Mouse (Mus musculus): ENCODE measurements around the gene Tmem198. TPM values are rescaled to one million over a fixed set of nuclear protein-coding genes. Genes with fewer than 3 reads are reported as not detected.

The Tmem198 gene
- total and polyA plus RNA-seq, 2 experiments from 2014 or later: 49.4 to 52.4 TPM

GRCm38 (mm10) chr1:75510154-75510553, 30.8 kb downstream of the Tmem198 start:
- no peak for DNase-seq (ENCODE audit: low spot score)
- no peak for ATAC-seq (ENCODE audit: low FRiP score)
- H3K9ac ChIP-seq (replicated peaks; ENCODE audit: low read length, poor library complexity, severe bottlenecking): no peak overlapping the region
- H3K9me3 ChIP-seq (ENCODE audit: low read length): no peaks in the 10 kb centered on the region
- H3K4me1 ChIP-seq (ENCODE audit: insufficient read depth, low read length): peaks cover 4% of the 10 kb centered on the region; the same call in 1 of the 2 replicates
- H3K4me2 ChIP-seq (ENCODE audit: low read depth, low read length, poor library complexity, severe bottlenecking): no peak overlapping the region
- H3K27ac ChIP-seq (ENCODE audit: low read depth, low read length): no peak overlapping the region
- WGBS: 69% methylated on average over 5 of the region's 5 CpGs
- no peak overlapping the region for H3K4me3 ChIP-seq (ENCODE audit: low read depth, low read length)
- no peaks in the 10 kb centered on the region for H3K27me3 ChIP-seq (ENCODE audit: insufficient read depth, low read length)
- no peak for TF ChIP-seq CTCF (IDR thresholded peaks at IDR 0.05)
- no peaks in the 10 kb centered on the region for H3K36me3 ChIP-seq (ENCODE audit: insufficient read depth, low read length)

GRCm38 (mm10) chr1:75511437-75512210, 32.3 kb downstream of the Tmem198 start:
- H3K4me1 ChIP-seq (ENCODE audit: insufficient read depth, low read length): peaks cover 4% of the 10 kb centered on the region; the same call in 1 of the 2 replicates
- ATAC-seq (ENCODE audit: low FRiP score): no peak
- no peak for DNase-seq (ENCODE audit: low spot score)
- no peak overlapping the region for H3K27ac ChIP-seq (ENCODE audit: low read depth, low read length)
- no peak for TF ChIP-seq CTCF (IDR thresholded peaks at IDR 0.05)
- no peaks in the 10 kb centered on the region for H3K36me3 ChIP-seq (ENCODE audit: insufficient read depth, low read length)
- WGBS: 60% methylated on average over 4 of the region's 4 CpGs
- no peaks in the 10 kb centered on the region for H3K27me3 ChIP-seq (ENCODE audit: insufficient read depth, low read length)
- no peak overlapping the region for H3K4me2 ChIP-seq (ENCODE audit: low read depth, low read length, poor library complexity, severe bottlenecking)
- H3K9ac ChIP-seq (replicated peaks; ENCODE audit: low read length, poor library complexity, severe bottlenecking): no peak overlapping the region
- no peak overlapping the region for H3K4me3 ChIP-seq (ENCODE audit: low read depth, low read length)
- no peaks in the 10 kb centered on the region for H3K9me3 ChIP-seq (ENCODE audit: low read length)

GRCm38 (mm10) chr1:75512550-75512949, 33.2 kb downstream of the Tmem198 start:
- DNase-seq (ENCODE audit: low spot score): no peak
- Histone ChIP-seq H3K27ac (ENCODE audit: low read depth, low read length) (no peak overlapping the region), H3K9ac (replicated peaks; ENCODE audit: low read length, poor library complexity, severe bottlenecking) (no peak overlapping the region), H3K4me1 (ENCODE audit: insufficient read depth, low read length) (no peaks in the 10 kb centered on the region), H3K9me3 (ENCODE audit: low read length) (no peaks in the 10 kb centered on the region), H3K4me3 (ENCODE audit: low read depth, low read length) (no peak overlapping the region), H3K4me2 (ENCODE audit: low read depth, low read length, poor library complexity, severe bottlenecking) (no peak overlapping the region), H3K36me3 (ENCODE audit: insufficient read depth, low read length) (no peaks in the 10 kb centered on the region), H3K27me3 (ENCODE audit: insufficient read depth, low read length) (no peaks in the 10 kb centered on the region)
- no peak for TF ChIP-seq CTCF (IDR thresholded peaks at IDR 0.05)
- no peak for ATAC-seq (ENCODE audit: low FRiP score)
- WGBS: 94% methylated on average over 3 of the region's 3 CpGs

GRCm38 (mm10) chr1:75516703-75517380, 37.5 kb downstream of the Tmem198 start:
- DNase-seq (ENCODE audit: low spot score): no peak

GRCm38 (mm10) chr1:75517984-75518383, 38.7 kb downstream of the Tmem198 start:
- no peak for ATAC-seq (ENCODE audit: low FRiP score)
- no peak overlapping the region for H3K4me2 ChIP-seq (ENCODE audit: low read depth, low read length, poor library complexity, severe bottlenecking)
- no peak for DNase-seq (ENCODE audit: low spot score)
- H3K27ac ChIP-seq (ENCODE audit: low read depth, low read length): no peak overlapping the region
- H3K36me3 ChIP-seq (ENCODE audit: insufficient read depth, low read length): no peaks in the 10 kb centered on the region
- TF ChIP-seq CTCF (IDR thresholded peaks at IDR 0.05): no peak
- no peak overlapping the region for H3K9ac ChIP-seq (replicated peaks; ENCODE audit: low read length, poor library complexity, severe bottlenecking)
- no peaks in the 10 kb centered on the region for H3K4me1 ChIP-seq (ENCODE audit: insufficient read depth, low read length)
- WGBS: 60% methylated on average over 4 of the region's 4 CpGs
- no peak overlapping the region for H3K4me3 ChIP-seq (ENCODE audit: low read depth, low read length)
- no peaks in the 10 kb centered on the region for H3K9me3 ChIP-seq (ENCODE audit: low read length)
- H3K27me3 ChIP-seq (ENCODE audit: insufficient read depth, low read length): no peaks in the 10 kb centered on the region

More at GRCm38 (mm10) chr1:75516703-75517380, 37.5 kb downstream of the Tmem198 start:
- TF ChIP-seq CTCF (IDR thresholded peaks at IDR 0.05): no peak
- no peak for ATAC-seq (ENCODE audit: low FRiP score)
- Histone ChIP-seq H3K4me1 (ENCODE audit: insufficient read depth, low read length) (no peaks in the 10 kb centered on the region), H3K27me3 (ENCODE audit: insufficient read depth, low read length) (no peaks in the 10 kb centered on the region), H3K36me3 (ENCODE audit: insufficient read depth, low read length) (no peaks in the 10 kb centered on the region), H3K9ac (replicated peaks; ENCODE audit: low read length, poor library complexity, severe bottlenecking) (no peak overlapping the region), H3K4me3 (ENCODE audit: low read depth, low read length) (no peak overlapping the region), H3K4me2 (ENCODE audit: low read depth, low read length, poor library complexity, severe bottlenecking) (no peak overlapping the region), H3K9me3 (ENCODE audit: low read length) (no peaks in the 10 kb centered on the region), H3K27ac (ENCODE audit: low read depth, low read length) (no peak overlapping the region)
- WGBS: 87% methylated on average over 15 of the region's 15 CpGs

GRCm38 (mm10) chr1:75518427-75518826, 39.1 kb downstream of the Tmem198 start:
- no peak overlapping the region for H3K4me3 ChIP-seq (ENCODE audit: low read depth, low read length)
- ATAC-seq (ENCODE audit: low FRiP score): no peak
- H3K27ac ChIP-seq (ENCODE audit: low read depth, low read length): no peak overlapping the region
- H3K9ac ChIP-seq (replicated peaks; ENCODE audit: low read length, poor library complexity, severe bottlenecking): no peak overlapping the region
- no peaks in the 10 kb centered on the region for H3K4me1 ChIP-seq (ENCODE audit: insufficient read depth, low read length)
- no peaks in the 10 kb centered on the region for H3K36me3 ChIP-seq (ENCODE audit: insufficient read depth, low read length)
- H3K4me2 ChIP-seq (ENCODE audit: low read depth, low read length, poor library complexity, severe bottlenecking): no peak overlapping the region
- H3K27me3 ChIP-seq (ENCODE audit: insufficient read depth, low read length): no peaks in the 10 kb centered on the region
- WGBS: 88% methylated on average over 4 of the region's 4 CpGs
- no peaks in the 10 kb centered on the region for H3K9me3 ChIP-seq (ENCODE audit: low read length)
- DNase-seq (ENCODE audit: low spot score): no peak
- no peak for TF ChIP-seq CTCF (IDR thresholded peaks at IDR 0.05)
